Mouse (Mus musculus) thymus, postnatal 4 days (tissue): ENCODE measurements at regions not wholly inside any gene's neighbourhood (a gene's known extent, or its start where the extent isn't known, plus 50 kb on each side); places are given as distances from the start of the nearest gene placed in this dataset.
"Not testable (repeated sequence)": the region's sequence is repeated elsewhere in the genome, so short reads cannot be mapped to it uniquely, and the experiment has no call there.

Experiments
- DNase-seq: peaks from one replicate; pipeline ENCODE4 v3.0.0; 2021

- DNase-seq = no peak
Measured at GRCm38 (mm10) chr13:115911524-115912459, 397.7 kb downstream of the Isl1 start.

GRCm38 (mm10) chr13:115910866-115911449 is 398.5 kb downstream of the Isl1 start:
- DNase-seq = no peak

GRCm38 (mm10) chr13:115880616-115881015 is 428.9 kb downstream of the Isl1 start:
- no peak for DNase-seq

- no peak for DNase-seq
Measured at GRCm38 (mm10) chr13:115860480-115860879, 449.0 kb downstream of the Isl1 start.

- DNase-seq = no peak
Measured at GRCm38 (mm10) chr13:115856632-115857031, 452.9 kb downstream of the Isl1 start.

- no peak for DNase-seq
Measured at GRCm38 (mm10) chr13:115852689-115853356, 456.7 kb downstream of the Isl1 start.

GRCm38 (mm10) chr13:115843121-115843520 is 466.4 kb downstream of the Isl1 start:
- DNase-seq = no peak

GRCm38 (mm10) chr13:115836203-115836768 is 473.2 kb downstream of the Isl1 start:
- no peak for DNase-seq

GRCm38 (mm10) chr13:115825191-115825590 is 484.3 kb downstream of the Isl1 start:
- no peak for DNase-seq

- DNase-seq = no peak
Measured at GRCm38 (mm10) chr13:115822527-115822926, 487.0 kb downstream of the Isl1 start.

GRCm38 (mm10) chr13:115814211-115814610 is 495.3 kb downstream of the Isl1 start:
- no peak for DNase-seq

GRCm38 (mm10) chr13:115799294-115799693 is 510.2 kb downstream of the Isl1 start:
- no peak for DNase-seq

GRCm38 (mm10) chr13:115751271-115751670 is 558.2 kb downstream of the Isl1 start:
- DNase-seq = no peak

- DNase-seq = not testable (repeated sequence)
Measured at GRCm38 (mm10) chr13:115742080-115742479, 567.4 kb downstream of the Isl1 start.

GRCm38 (mm10) chr13:115727986-115728385 is 581.5 kb downstream of the Isl1 start:
- DNase-seq = no peak

- no peak for DNase-seq
Measured at GRCm38 (mm10) chr13:115725356-115725952, 584.0 kb downstream of the Isl1 start.

- DNase-seq = no peak
Measured at GRCm38 (mm10) chr13:115719276-115719675, 590.2 kb downstream of the Isl1 start.

- DNase-seq = no peak
Measured at GRCm38 (mm10) chr13:115718859-115719258, 590.6 kb downstream of the Isl1 start.

- DNase-seq = no peak
Measured at GRCm38 (mm10) chr13:115696197-115696596, 594.4 kb upstream of the Itga1 start.

GRCm38 (mm10) chr13:115687426-115687825 is 585.7 kb upstream of the Itga1 start:
- DNase-seq = no peak

GRCm38 (mm10) chr13:115679591-115679990 is 577.8 kb upstream of the Itga1 start:
- DNase-seq = no peak

- no peak for DNase-seq
Measured at GRCm38 (mm10) chr13:115676836-115677235, 575.1 kb upstream of the Itga1 start.

GRCm38 (mm10) chr13:115673729-115674128 is 572.0 kb upstream of the Itga1 start:
- no peak for DNase-seq
